Mouse (Mus musculus) heart, postnatal 0 days (tissue): Measurements from ENCODE around the gene Faah. TPM values are rescaled to one million over a fixed set of nuclear protein-coding genes. Genes with fewer than 3 reads are reported as not detected.

ENCODE experiments used
- ATAC-seq: fragments of 200-750 bp; cut with Nextera tagmentation; 2 replicates; pipeline ENCODE4 v1.8.0; 2017; ENCODE audit warnings: low read depth, moderate number of reproducible peaks, moderate library complexity; ENCODE audit not compliant: insufficient read depth
- DNase-seq: peaks from one replicate; pipeline ENCODE4 v3.0.0-alpha.2; 2016; ENCODE audit warnings: low spot score
- H3K27ac ChIP-seq: fragments of 300-500 bp; sonication (generic); 2 replicates; pipeline ENCODE4 v1.5.1; 2014; ENCODE audit warnings: low read depth, mild to moderate bottlenecking
- H3K27me3 ChIP-seq: fragments of 300-500 bp; sonication (generic); 2 replicates; pipeline ENCODE4 v1.6.1; 2014; ENCODE audit warnings: low read length, mixed read lengths; ENCODE audit not compliant: control insufficient read depth, insufficient read depth
- H3K36me3 ChIP-seq: fragments of 300-500 bp; sonication (generic); replicated peaks from 2 replicates; pipeline ENCODE4 v1.6.1; 2014; ENCODE audit warnings: low read length, mixed read lengths; ENCODE audit not compliant: control insufficient read depth, insufficient read depth
- H3K4me1 ChIP-seq: fragments of 300-500 bp; sonication (generic); 2 replicates; pipeline ENCODE4 v1.6.1; 2014; ENCODE audit warnings: antibody characterized with exemption; ENCODE audit not compliant: control insufficient read depth, insufficient read depth
- H3K4me2 ChIP-seq: fragments of 300-500 bp; sonication (generic); 2 replicates; pipeline ENCODE4 v1.6.1; 2014; ENCODE audit warnings: low read depth, mild to moderate bottlenecking, low read length, moderate library complexity
- H3K4me3 ChIP-seq: fragments of 300-500 bp; sonication (generic); 2 replicates; pipeline ENCODE4 v1.5.1; 2014; ENCODE audit warnings: low read depth, low read length
- H3K9ac ChIP-seq: fragments of 300-500 bp; sonication (generic); replicated peaks from 2 replicates; pipeline ENCODE4 v1.6.1; 2014; ENCODE audit warnings: low read depth, low read length, mixed read lengths
- H3K9me3 ChIP-seq: fragments of 300-500 bp; sonication (generic); replicated peaks from 2 replicates; pipeline ENCODE4 v1.6.1; 2016; ENCODE audit warnings: low read length; ENCODE audit not compliant: control insufficient read depth
- CTCF ChIP-seq: IDR thresholded peaks from 2 replicates; pipeline ENCODE4 v1.5.1; 2016; ENCODE audit warnings: antibody characterized with exemption, control low read depth, low read depth
- EP300 ChIP-seq: IDR thresholded peaks from 2 replicates; pipeline ENCODE4 v1.6.1; 2016; ENCODE audit warnings: antibody characterized with exemption, low read depth
- WGBS: fragments of 180-500 bp; shearing (Covaris S2); extraction: QIAGEN DNeasy Blood & Tissue Kit; methylation state at CpG from one replicate; pipeline ENCODE4 v1.1.7; 2014; 5-methylcytosine and 5-hydroxymethylcytosine counted together
- polyA plus RNA-seq: library from polyadenylated mRNA; unstranded; fragments of >200 nt; fragmentation: Nextera tagmentation; extraction: Ambion mirVana; gene quantifications from 2 replicates; pipeline ENCODE4 v1.2.1, GENCODE M21; 2015
- total RNA-seq: library from RNA; depleted of rRNA; stranded (reverse); fragments of >200 nt; gene quantifications from 2 replicates; pipeline ENCODE4 v1.2.3, GENCODE M21; 2014; ENCODE audit warnings: low replicate concordance; rRNA removed

The Faah gene
- total and polyA plus RNA-seq, 2 experiments from 2014 or later, result 0.61 to 0.80 TPM

GRCm38 (mm10) chr4:115923262-115923880 is 94.4 kb downstream of the Faah start:
- no peak for TF ChIP-seq EP300
- no peak for TF ChIP-seq CTCF
- DNase-seq (no peak), ATAC-seq (no peak)
- H3K9ac ChIP-seq, result no peak overlapping the region
- no peaks in the 10 kb centered on the region for H3K36me3 ChIP-seq
- H3K9me3 ChIP-seq, result no peaks in the 10 kb centered on the region
- no peak overlapping the region for H3K4me2 ChIP-seq
- H3K4me1 ChIP-seq, result no peaks in the 10 kb centered on the region
- 59% methylated on average over 16 of the region's 16 CpGs for WGBS
- no peak overlapping the region for H3K27ac ChIP-seq
- no peak overlapping the region for H3K4me3 ChIP-seq
- H3K27me3 ChIP-seq, result peaks cover 34% of the 10 kb centered on the region

- no peaks in the 10 kb centered on the region for H3K9me3 ChIP-seq
- H3K27me3 ChIP-seq, result peaks cover 34% of the 10 kb centered on the region
- WGBS, result 57% methylated on average over 5 of the region's 5 CpGs
- TF ChIP-seq EP300, result no peak
- no peak for TF ChIP-seq CTCF
- no peaks in the 10 kb centered on the region for H3K4me1 ChIP-seq
- no peak for ATAC-seq
- H3K36me3 ChIP-seq, result no peaks in the 10 kb centered on the region
- no peak for DNase-seq
- H3K27ac ChIP-seq, result no peak overlapping the region
- no peak overlapping the region for H3K9ac ChIP-seq
- no peak overlapping the region for H3K4me3 ChIP-seq
- no peak overlapping the region for H3K4me2 ChIP-seq
Observed at GRCm38 (mm10) chr4:115922688-115923087, 95.0 kb downstream of the Faah start.

- H3K4me1 ChIP-seq, result no peaks in the 10 kb centered on the region
- no peak for TF ChIP-seq EP300
- TF ChIP-seq CTCF, result no peak
- H3K27ac ChIP-seq, result no peak overlapping the region
- WGBS, result 74% methylated on average over 16 of the region's 16 CpGs
- no peak overlapping the region for H3K9ac ChIP-seq
- peaks cover 48% of the 10 kb centered on the region for H3K27me3 ChIP-seq
- no peaks in the 10 kb centered on the region for H3K36me3 ChIP-seq
- no peaks in the 10 kb centered on the region for H3K9me3 ChIP-seq
- no peak for ATAC-seq
- no peak overlapping the region for H3K4me3 ChIP-seq
- no peak for DNase-seq
- no peak overlapping the region for H3K4me2 ChIP-seq
Observed at GRCm38 (mm10) chr4:115919911-115920310, 97.8 kb downstream of the Faah start.

Other genes with a start within 250 kb of the Faah start
- gene Tex38, start 236.9 kb downstream of the Faah start, total RNA-seq, result not detected in 2 replicates
- gene Tex38, start 236.9 kb downstream of the Faah start, polyA plus RNA-seq, result 0.30 and 0.55 TPM in 2 replicates
- 40.0 and 49.0 TPM in 2 replicates for gene Atpaf1, start 233.1 kb downstream of the Faah start, total RNA-seq
- gene Atpaf1, start 233.1 kb downstream of the Faah start, polyA plus RNA-seq, result 75.9 and 86.4 TPM in 2 replicates
- 3.1 and 4.9 TPM in 2 replicates for gene Mob3c, start 189.8 kb downstream of the Faah start, total RNA-seq
- 5.5 and 6.4 TPM in 2 replicates for gene Mob3c, start 189.8 kb downstream of the Faah start, polyA plus RNA-seq
- gene Mknk1, start 178.7 kb downstream of the Faah start, total RNA-seq, result 10.9 and 15.4 TPM in 2 replicates
- gene Mknk1, start 178.7 kb downstream of the Faah start, polyA plus RNA-seq, result 15.5 and 16.6 TPM in 2 replicates
- not detected in 2 replicates for gene Kncn, start 133.5 kb downstream of the Faah start, total RNA-seq
- not detected in 2 replicates for gene Kncn, start 133.5 kb downstream of the Faah start, polyA plus RNA-seq
- gene 6430628N08Rik, start 127.3 kb downstream of the Faah start, total RNA-seq, result not detected in 2 replicates
- not detected in 2 replicates for gene 6430628N08Rik, start 127.3 kb downstream of the Faah start, polyA plus RNA-seq
- not detected in 2 replicates for gene Dmbx1, start 78.0 kb downstream of the Faah start, total RNA-seq
- not detected in 2 replicates for gene Dmbx1, start 78.0 kb downstream of the Faah start, polyA plus RNA-seq
- gene Nsun4, start 36.0 kb upstream of the Faah start, total RNA-seq, result 43.5 and 54.8 TPM in 2 replicates
- 33.9 and 34.2 TPM in 2 replicates for gene Nsun4, start 36.0 kb upstream of the Faah start, polyA plus RNA-seq
- gene Uqcrh, start 57.1 kb upstream of the Faah start, total RNA-seq, result 1,024 and 1,032 TPM in 2 replicates
- 2,231 and 2,302 TPM in 2 replicates for gene Uqcrh, start 57.1 kb upstream of the Faah start, polyA plus RNA-seq
- gene Lrrc41, start 57.3 kb upstream of the Faah start, total RNA-seq, result 69.4 and 85.5 TPM in 2 replicates
- 32.2 and 35.9 TPM in 2 replicates for gene Lrrc41, start 57.3 kb upstream of the Faah start, polyA plus RNA-seq
- 7.7 and 8.0 TPM in 2 replicates for gene Rad54l, start 105.8 kb upstream of the Faah start, total RNA-seq
- 3.8 and 4.4 TPM in 2 replicates for gene Rad54l, start 105.8 kb upstream of the Faah start, polyA plus RNA-seq
- 77.5 and 91.3 TPM in 2 replicates for gene Pomgnt1, start 105.9 kb upstream of the Faah start, total RNA-seq
- gene Pomgnt1, start 105.9 kb upstream of the Faah start, polyA plus RNA-seq, result 56.9 and 59.6 TPM in 2 replicates
- 1.5 and 2.1 TPM in 2 replicates for gene Lurap1, start 133.4 kb upstream of the Faah start, total RNA-seq
- gene Lurap1, start 133.4 kb upstream of the Faah start, polyA plus RNA-seq, result 0.97 and 1.1 TPM in 2 replicates
- gene Tspan1, start 149.7 kb upstream of the Faah start, total RNA-seq, result 1.8 TPM in 1 of 2 replicates, not detected in the other
- 2.8 TPM in 1 of 2 replicates, not detected in the other for gene Tspan1, start 149.7 kb upstream of the Faah start, polyA plus RNA-seq
- gene 1700042G07Rik, start 155.4 kb upstream of the Faah start, total RNA-seq, result not detected in 2 replicates
- not detected in 2 replicates for gene 1700042G07Rik, start 155.4 kb upstream of the Faah start, polyA plus RNA-seq
- not detected in 2 replicates for gene Gm49337, start 155.5 kb upstream of the Faah start, total RNA-seq
- gene Gm49337, start 155.5 kb upstream of the Faah start, polyA plus RNA-seq, result not detected in 2 replicates
- 7.7 and 8.5 TPM in 2 replicates for gene Pik3r3, start 203.7 kb upstream of the Faah start, total RNA-seq
- gene Pik3r3, start 203.7 kb upstream of the Faah start, polyA plus RNA-seq, result 8.0 and 10.3 TPM in 2 replicates